Comparison of ENCODE assay signal across 25 mouse cellular contexts in genomic region chr11:32510930-32511329, GRCm38 (mm10). TPM values are rescaled to one million over a fixed set of nuclear protein-coding genes. Genes with fewer than 3 reads are reported as not detected.
DNase-seq lines count a peak whose midpoint lies in the region; ATAC-seq and TF ChIP-seq lines count a peak whose summit lies in the region.
"Had no signal": no experiment of that assay in that cellular context is flagged by ENCODE, and none has a peak within 500 bp of the region (broad histone marks: within the 10 kb centered on the region; RNA-seq: fewer than 3 reads in every experiment).

No protein-coding gene starts in this region.

- H3K9ac ChIP-seq in kidney, postnatal 0 days (ENCODE audit: low read depth, low read length) = no peak overlapping the region
- H3K9ac ChIP-seq: forebrain, embryonic 12.5 days; hindbrain, embryonic 15.5 days; liver, embryonic 12.5 days; neural tube, embryonic 12.5 days had no signal

- peak; percentile 25; the same call in 1 of the 2 replicates for TF ChIP-seq CTCF in kidney, postnatal 0 days (IDR thresholded peaks at IDR 0.05; ENCODE audit: low read depth)

- WGBS in kidney, postnatal 0 days = 67% methylated on average over 1 of the region's 1 CpGs

- no peak for ATAC-seq in kidney, postnatal 0 days (replicated peaks; ENCODE audit: low FRiP score, low read depth)
- ATAC-seq: liver, embryonic 12.5 days had no signal

- no peak for DNase-seq in kidney, postnatal 0 days (ENCODE audit: low spot score)
- no peak for DNase-seq in kidney, postnatal 14 days
- DNase-seq in 416B (ENCODE audit: low read depth) (peak; percentile 22), ES-CJ7 (ENCODE audit: low read depth, low spot score) (peak; percentile 37)
- DNase-seq in naive thymus-derived CD4-positive, alpha-beta T cell, adult 2 months (ENCODE audit: low read depth) = peak; percentile 32
- DNase-seq in testis, postnatal 10 days (ENCODE audit: low spot score) = no peak
- no peak for DNase-seq in thymus, adult 18-20 months
- DNase-seq: adrenal gland, adult 2 months; cerebellum, adult 11-12 months; cerebellum, postnatal 25 days; gastrocnemius, postnatal 25 days; heart, postnatal 14 days; kidney, adult 2 months; kidney, postnatal 4 days; layer of hippocampus, postnatal 36 days; left cerebral cortex, postnatal 4 days; lung, postnatal 10 days; right cerebral cortex, postnatal 14 days; thymus, postnatal 4 days had no signal

- no peak overlapping the region for H3K4me3 ChIP-seq in kidney, postnatal 0 days (replicated peaks; ENCODE audit: low read depth, low read length)
- H3K4me3 ChIP-seq: forebrain, embryonic 12.5 days; hindbrain, embryonic 15.5 days; liver, embryonic 12.5 days; neural tube, embryonic 12.5 days had no signal

- no peak overlapping the region for H3K4me2 ChIP-seq in kidney, postnatal 0 days (ENCODE audit: low read length)
- H3K4me2 ChIP-seq: forebrain, embryonic 12.5 days; heart, embryonic 11.5 days; hindbrain, embryonic 15.5 days; liver, embryonic 12.5 days; neural tube, embryonic 12.5 days had no signal

- no peaks in the 10 kb centered on the region for H3K9me3 ChIP-seq in kidney, postnatal 0 days (replicated peaks; ENCODE audit: low read length)
- H3K9me3 ChIP-seq: forebrain, embryonic 12.5 days; hindbrain, embryonic 15.5 days; liver, embryonic 12.5 days; neural tube, embryonic 12.5 days had no signal

- no peak overlapping the region for H3K27ac ChIP-seq in kidney, postnatal 0 days
- H3K27ac ChIP-seq: forebrain, embryonic 12.5 days; hindbrain, embryonic 15.5 days; liver, embryonic 12.5 days; neural tube, embryonic 12.5 days had no signal

- H3K4me1 ChIP-seq in kidney, postnatal 0 days (replicated peaks; ENCODE audit: insufficient read depth, low read length) = no peaks in the 10 kb centered on the region
- H3K4me1 ChIP-seq: forebrain, embryonic 12.5 days; neural tube, embryonic 12.5 days had no signal

- peaks cover 2% of the 10 kb centered on the region; the same call in 1 of the 2 replicates for H3K36me3 ChIP-seq in kidney, postnatal 0 days (ENCODE audit: insufficient read depth, low read length)
- H3K36me3 ChIP-seq: hindbrain, embryonic 15.5 days had no signal

- no peaks in the 10 kb centered on the region for H3K27me3 ChIP-seq in kidney, postnatal 0 days (ENCODE audit: insufficient read depth, low read length)
- H3K27me3 ChIP-seq: forebrain, embryonic 12.5 days; hindbrain, embryonic 15.5 days; liver, embryonic 12.5 days; neural tube, embryonic 12.5 days had no signal

RNA-seq across cellular contexts. Expression of gene Efcab9, which starts 21.0 kb away (rescaled TPM):
- polyA plus RNA-seq in kidney, postnatal 0 days (2015; fragmentation: Nextera tagmentation; extraction: Ambion mirVana) = 0.49 TPM in 1 of 2 replicates, not detected in the other
- polyA plus RNA-seq: adrenal gland, adult 2 months; brain, embryonic 14.5 days; kidney, adult 2 months had no signal

RNA-seq across cellular contexts. Expression of gene Stk10, which starts 22.2 kb away (rescaled TPM):
- polyA plus RNA-seq in kidney, postnatal 0 days (2015; fragmentation: Nextera tagmentation; extraction: Ambion mirVana) = 2.3 and 2.4 TPM in 2 replicates

RNA-seq across cellular contexts. Expression of gene Ubtd2, which starts 55.8 kb away (rescaled TPM):
- polyA plus RNA-seq in kidney, postnatal 0 days (2015; fragmentation: Nextera tagmentation; extraction: Ambion mirVana) = 28.8 TPM in 2 replicates

Comparison
In these comparisons a context has a peak if more than half of its experiments do, and no peak if none do; other contexts are left out.
1. DNase-seq: peak in 416B (single experiment), ES-CJ7 (single experiment) and naive thymus-derived CD4-positive, alpha-beta T cell, adult 2 months (single experiment); none in kidney, postnatal 0 days (single experiment), kidney, postnatal 14 days (single experiment), testis, postnatal 10 days (single experiment) and thymus, adult 18-20 months (0 of 2).